14 mouse cellular contexts compared by ENCODE assay signal in genomic region chr2:124706896-124707295, GRCm38 (mm10).
"Had no signal": no experiment of that assay in that cellular context is flagged by ENCODE, and none has a peak within 500 bp of the region (broad histone marks: within the 10 kb centered on the region; RNA-seq: fewer than 3 reads in every experiment).

No protein-coding gene starts in this region.

- H3K4me2 ChIP-seq: limb, embryonic 15.5 days; liver, embryonic 11.5 days; midbrain, embryonic 12.5 days had no signal

- H3K9ac ChIP-seq: limb, embryonic 15.5 days; liver, embryonic 14.5 days; liver, postnatal 0 days; midbrain, embryonic 12.5 days had no signal

- H3K4me3 ChIP-seq: limb, embryonic 15.5 days; midbrain, embryonic 12.5 days had no signal

- H3K4me1 ChIP-seq: midbrain, embryonic 12.5 days had no signal

- DNase-seq: kidney, adult 2 months; kidney, postnatal 10 days; kidney, postnatal 4 days; layer of hippocampus, adult 9-11 months; liver, postnatal 0 days; lung, postnatal 14 days; thymus, adult 18-20 months; thymus, postnatal 36 days had no signal

- H3K9me3 ChIP-seq: limb, embryonic 15.5 days; midbrain, embryonic 12.5 days had no signal

- ATAC-seq: intestine, postnatal 0 days; liver, postnatal 0 days had no signal

- H3K36me3 ChIP-seq: limb, embryonic 15.5 days; midbrain, embryonic 12.5 days had no signal

- H3K27ac ChIP-seq: limb, embryonic 15.5 days; liver, embryonic 14.5 days; macrophage; midbrain, embryonic 12.5 days had no signal

- H3K27me3 ChIP-seq: limb, embryonic 15.5 days; midbrain, embryonic 12.5 days had no signal
